Mouse (Mus musculus): ENCODE measurements at regions not wholly inside any gene's neighbourhood (a gene's known extent, or its start where the extent isn't known, plus 50 kb on each side); places are given as distances from the start of the nearest gene placed in this dataset.

- DNase-seq (ENCODE audit: extremely low read depth) = no peak
- Histone ChIP-seq H3K4me1 (ENCODE audit: control insufficient read depth in 1 of 2, insufficient read depth in 2 of 2) (no peaks in the 10 kb centered on the region), H3K36me3 (replicated peaks in 1 of 2; ENCODE audit: control insufficient read depth in 1 of 2, insufficient read depth in 1 of 2, low read length in 1 of 2) (no peaks in the 10 kb centered on the region), H3K79me2 (replicated peaks; ENCODE audit: control insufficient read depth, extremely low read depth, insufficient read depth, poor library complexity, severe bottlenecking) (no peaks in the 10 kb centered on the region), H3K9ac (ENCODE audit: insufficient read depth, low read depth) (no peak overlapping the region), H3K27ac (ENCODE audit: insufficient read depth, low read depth) (no peak overlapping the region), H3K4me3 (replicated peaks in 1 of 3; ENCODE audit: low read depth in 2 of 3, low read length in 2 of 3, poor library complexity in 1 of 3) (no peak overlapping the region), H3K27me3 (replicated peaks) (peaks cover 37% of the 10 kb centered on the region), H3K4me2 (ENCODE audit: insufficient read depth, low read depth, poor library complexity, severe bottlenecking) (no peak overlapping the region), H3K9me3 (replicated peaks; ENCODE audit: low read length) (no peaks in the 10 kb centered on the region)
- in situ Hi-C loops (cut with MboI; ENCODE audit: low pct_ligation_motif_present, low pct_unique_long_range_greater_than_20kb, low sequenced_read_pairs) (no loop called here), dilution Hi-C loops (cut with MboI; ENCODE audit: extremely low pct_ligation_motif_present, extremely low pct_unique_long_range_greater_than_20kb, low sequenced_read_pairs) (no loop called here)
- TF ChIP-seq MAZ (IDR thresholded peaks at IDR 0.05; ENCODE audit: low read depth, low read length) (no peak), NRF1 (IDR thresholded peaks at IDR 0.05; ENCODE audit: low read depth, low read length) (no peak), KAT2A (IDR thresholded peaks at IDR 0.05; ENCODE audit: insufficient replicate concordance, low read length) (no peak), JUND (conservative IDR thresholded peaks at IDR 0.05; ENCODE audit: low read depth, low read length) (no peak), PAX5 (IDR thresholded peaks at IDR 0.05; ENCODE audit: low read length) (no peak), ZKSCAN1 (IDR thresholded peaks at IDR 0.05; ENCODE audit: borderline replicate concordance, low read depth, low read length) (no peak), GABPA (IDR thresholded peaks at IDR 0.05; ENCODE audit: insufficient replicate concordance, low read depth, low read length) (no peak), SIN3A (IDR thresholded peaks at IDR 0.05; ENCODE audit: low read length) (no peak), HCFC1 (IDR thresholded peaks at IDR 0.05; ENCODE audit: low read depth, low read length) (no peak), EP300 (IDR thresholded peaks at IDR 0.05; ENCODE audit: low read length) (no peak), CHD2 (IDR thresholded peaks at IDR 0.05; ENCODE audit: low read length) (no peak), RAD21 (IDR thresholded peaks at IDR 0.05; ENCODE audit: low read depth, low read length) (no peak), POLR2A (IDR thresholded peaks at IDR 0.05; ENCODE audit: low read depth, low read length) (no peak), RCOR1 (conservative IDR thresholded peaks at IDR 0.05; ENCODE audit: low read depth, low read length) (no peak), USF1 (IDR thresholded peaks at IDR 0.05; ENCODE audit: low read depth, low read length) (no peak), MXI1 (IDR thresholded peaks at IDR 0.05; ENCODE audit: low read depth, low read length) (no peak), MAX (IDR thresholded peaks at IDR 0.05; ENCODE audit: low read length) (no peak), CHD1 (IDR thresholded peaks at IDR 0.05; ENCODE audit: low read depth, low read length) (no peak)
Observed at GRCm38 (mm10) chr14:29882666-29883344, 85.3 kb upstream of the Selenok start.

DNA sequence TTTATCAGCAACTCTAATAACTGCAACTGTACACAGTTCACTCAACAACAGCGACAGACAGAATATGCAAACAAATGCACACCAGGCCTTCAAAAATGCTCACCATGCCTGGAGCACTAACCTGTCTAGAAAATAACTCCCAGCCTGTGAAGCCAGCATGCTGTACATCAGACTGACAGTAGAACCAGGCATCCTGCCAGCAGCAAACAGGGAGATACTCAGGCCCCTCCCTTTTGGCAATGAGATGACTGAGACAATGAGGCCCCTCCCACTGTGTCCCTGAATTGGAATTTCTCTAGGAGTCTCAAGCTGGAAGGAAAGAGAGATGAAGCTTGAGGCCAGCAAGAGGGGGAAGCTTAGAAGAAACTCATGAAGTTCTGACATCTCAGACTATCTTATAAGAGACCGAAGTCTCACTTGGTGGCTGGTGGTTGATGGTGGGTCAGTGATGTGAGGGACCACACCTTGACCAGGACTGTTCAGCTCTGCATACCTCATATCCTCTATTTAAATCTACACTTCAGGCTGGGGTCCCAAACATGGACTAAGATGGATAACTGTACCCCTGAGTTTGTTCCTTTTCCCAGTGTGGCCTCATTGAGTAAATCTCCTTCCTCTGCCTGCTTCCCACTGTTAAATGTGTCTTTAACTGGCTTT, 72.6 kb upstream of the Selenok start:
- Histone ChIP-seq H3K36me3 (replicated peaks in 1 of 2; ENCODE audit: control insufficient read depth in 1 of 2, insufficient read depth in 1 of 2, low read length in 1 of 2) (no peaks in the 10 kb centered on the region), H3K79me2 (replicated peaks; ENCODE audit: control insufficient read depth, extremely low read depth, insufficient read depth, poor library complexity, severe bottlenecking) (no peaks in the 10 kb centered on the region), H3K9me3 (replicated peaks; ENCODE audit: low read length) (peaks cover 2% of the 10 kb centered on the region), H3K9ac (ENCODE audit: insufficient read depth, low read depth) (no peak overlapping the region), H3K4me2 (ENCODE audit: insufficient read depth, low read depth, poor library complexity, severe bottlenecking) (no peak overlapping the region), H3K4me1 (ENCODE audit: control insufficient read depth in 1 of 2, insufficient read depth in 2 of 2) (peaks cover 2 to 6% of the 10 kb centered on the region in 2 experiments; a peak in 2 of 4 replicates), H3K4me3 (replicated peaks in 1 of 3; ENCODE audit: low read depth in 2 of 3, low read length in 2 of 3, poor library complexity in 1 of 3) (no peak overlapping the region), H3K27ac (ENCODE audit: insufficient read depth, low read depth) (no peak overlapping the region), H3K27me3 (replicated peaks) (peaks cover 37% of the 10 kb centered on the region)
- in situ Hi-C loops (cut with MboI; ENCODE audit: low pct_ligation_motif_present, low pct_unique_long_range_greater_than_20kb, low sequenced_read_pairs) (no loop called here), dilution Hi-C loops (cut with MboI; ENCODE audit: extremely low pct_ligation_motif_present, extremely low pct_unique_long_range_greater_than_20kb, low sequenced_read_pairs) (no loop called here)
- no peak for TF ChIP-seq NRF1 (IDR thresholded peaks at IDR 0.05; ENCODE audit: low read depth, low read length)
- no peak for TF ChIP-seq RCOR1 (conservative IDR thresholded peaks at IDR 0.05; ENCODE audit: low read depth, low read length)
- TF ChIP-seq ZNF384 (IDR thresholded peaks at IDR 0.05; ENCODE audit: low read depth, low read length) = no peak
- TF ChIP-seq SIN3A (IDR thresholded peaks at IDR 0.05; ENCODE audit: low read length) = no peak
- no peak for TF ChIP-seq MAFK (IDR thresholded peaks at IDR 0.05; ENCODE audit: insufficient replicate concordance, low read length)
- TF ChIP-seq MAX (IDR thresholded peaks at IDR 0.05; ENCODE audit: low read length) = no peak
- no peak for TF ChIP-seq E2F4 (IDR thresholded peaks at IDR 0.05; ENCODE audit: insufficient replicate concordance, low read depth, low read length)
- TF ChIP-seq KAT2A (IDR thresholded peaks at IDR 0.05; ENCODE audit: insufficient replicate concordance, low read length) = no peak
- no peak for TF ChIP-seq SMC3 (IDR thresholded peaks at IDR 0.05; ENCODE audit: low read depth, low read length)
- no peak for TF ChIP-seq ELF1 (IDR thresholded peaks at IDR 0.05; ENCODE audit: low read depth, low read length)
- TF ChIP-seq EP300 (IDR thresholded peaks at IDR 0.05; ENCODE audit: low read length) = no peak
- no peak for TF ChIP-seq RAD21 (IDR thresholded peaks at IDR 0.05; ENCODE audit: low read depth, low read length)
- no peak for TF ChIP-seq POLR2A (IDR thresholded peaks at IDR 0.05; ENCODE audit: low read depth, low read length)
- TF ChIP-seq ZC3H11A (IDR thresholded peaks at IDR 0.05; ENCODE audit: low read depth, low read length) = no peak
- no peak for TF ChIP-seq BHLHE40 (IDR thresholded peaks at IDR 0.05; ENCODE audit: low read depth, low read length)
- TF ChIP-seq JUN (IDR thresholded peaks at IDR 0.05; ENCODE audit: insufficient read depth, low read depth, low read length) = no peak
- no peak for TF ChIP-seq ZKSCAN1 (IDR thresholded peaks at IDR 0.05; ENCODE audit: borderline replicate concordance, low read depth, low read length)
- no peak for TF ChIP-seq USF2 (conservative IDR thresholded peaks at IDR 0.05; ENCODE audit: low read depth, low read length)
- no peak for DNase-seq (ENCODE audit: extremely low read depth)
